Mouse (Mus musculus): ENCODE measurements at regions not wholly inside any gene's neighbourhood (a gene's known extent, or its start where the extent isn't known, plus 50 kb on each side); places are given as distances from the start of the nearest gene placed in this dataset.

DNA sequence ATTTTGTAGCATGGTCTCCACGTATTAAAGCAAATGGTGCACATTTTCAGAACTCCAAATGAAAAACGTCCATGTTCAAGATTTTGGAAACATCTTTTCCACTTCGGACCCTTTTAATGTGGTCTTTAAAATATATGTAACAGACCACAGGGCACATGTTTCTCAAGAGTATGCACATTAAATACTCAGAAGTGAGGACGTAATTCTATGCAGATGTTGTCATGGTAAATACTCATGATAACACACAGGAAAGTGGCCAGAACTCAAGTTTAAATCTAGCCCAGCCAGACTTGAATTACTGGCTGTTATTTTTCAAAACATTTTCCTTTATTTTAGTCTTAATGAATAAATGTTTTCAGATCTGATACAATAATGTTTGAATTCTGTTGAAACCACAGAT is 719.7 kb downstream of the Ttll7 start:
- Histone ChIP-seq H3K79me2 (ENCODE audit: control insufficient read depth, insufficient read depth) (no peaks in the 10 kb centered on the region), H3K4me3 (no peak overlapping the region), H3K4me2 (ENCODE audit: low read depth) (no peak overlapping the region), H3ac (ENCODE audit: control insufficient read depth, insufficient read length) (no peak overlapping the region), H3K36me3 (ENCODE audit: control insufficient read depth, insufficient read depth) (no peaks in the 10 kb centered on the region), H3K27me3 (ENCODE audit: control insufficient read depth, insufficient read depth, insufficient read length) (no peaks in the 10 kb centered on the region)
- TF ChIP-seq MYOD1 (IDR thresholded peaks at IDR 0.05; ENCODE audit: control insufficient read depth in 1 of 3, insufficient read length in 2 of 3, low read depth in 2 of 3) (no peak), TCF12 (IDR thresholded peaks at IDR 0.05; ENCODE audit: insufficient read depth, poor library complexity, severe bottlenecking) (no peak), POLR2A (IDR thresholded peaks at IDR 0.05; ENCODE audit: insufficient read length, low read depth) (no peak), USF1 (IDR thresholded peaks at IDR 0.05; ENCODE audit: low read depth) (no peak), REST (IDR thresholded peaks at IDR 0.05; ENCODE audit: insufficient read depth, insufficient read length) (no peak), POLR2AphosphoS2 (IDR thresholded peaks at IDR 0.05; ENCODE audit: insufficient read length, low read depth) (no peak), E2F4 (IDR thresholded peaks at IDR 0.05; ENCODE audit: insufficient read depth) (no peak), SRF (IDR thresholded peaks at IDR 0.05; ENCODE audit: control insufficient read depth, insufficient read length, low read depth) (no peak), MAX (IDR thresholded peaks at IDR 0.05; ENCODE audit: low read depth) (no peak), MYOG (IDR thresholded peaks at IDR 0.05; ENCODE audit: control insufficient read depth in 1 of 3, insufficient read depth in 1 of 3, insufficient read length in 2 of 3, low read depth in 2 of 3) (no peak)

- Histone ChIP-seq H3K4me3 (no peak overlapping the region), H3K4me2 (ENCODE audit: low read depth) (no peak overlapping the region), H3K36me3 (ENCODE audit: control insufficient read depth, insufficient read depth) (no peaks in the 10 kb centered on the region), H3K79me2 (ENCODE audit: control insufficient read depth, insufficient read depth) (no peaks in the 10 kb centered on the region), H3K27me3 (ENCODE audit: control insufficient read depth, insufficient read depth, insufficient read length) (no peaks in the 10 kb centered on the region), H3ac (ENCODE audit: control insufficient read depth, insufficient read length) (no peak overlapping the region)
- TF ChIP-seq MYOG (IDR thresholded peaks at IDR 0.05; ENCODE audit: control insufficient read depth in 1 of 3, insufficient read depth in 1 of 3, insufficient read length in 2 of 3, low read depth in 2 of 3), result no peak
- no peak for TF ChIP-seq SRF (IDR thresholded peaks at IDR 0.05; ENCODE audit: control insufficient read depth, insufficient read length, low read depth)
- no peak for TF ChIP-seq E2F4 (IDR thresholded peaks at IDR 0.05; ENCODE audit: insufficient read depth)
- TF ChIP-seq POLR2A (IDR thresholded peaks at IDR 0.05; ENCODE audit: insufficient read length, low read depth), result no peak
- no peak for TF ChIP-seq POLR2AphosphoS2 (IDR thresholded peaks at IDR 0.05; ENCODE audit: insufficient read length, low read depth)
- TF ChIP-seq USF1 (IDR thresholded peaks at IDR 0.05; ENCODE audit: low read depth), result no peak
- TF ChIP-seq CEBPB (IDR thresholded peaks at IDR 0.05; ENCODE audit: insufficient read depth, poor library complexity, severe bottlenecking), result no peak
- TF ChIP-seq MAX (IDR thresholded peaks at IDR 0.05; ENCODE audit: low read depth), result no peak
- no peak for TF ChIP-seq MYOD1 (IDR thresholded peaks at IDR 0.05; ENCODE audit: control insufficient read depth in 1 of 3, insufficient read length in 2 of 3, low read depth in 2 of 3)
Measured at GRCm38 (mm10) chr3:147545329-147546006, 693.3 kb downstream of the Ttll7 start.

DNA sequence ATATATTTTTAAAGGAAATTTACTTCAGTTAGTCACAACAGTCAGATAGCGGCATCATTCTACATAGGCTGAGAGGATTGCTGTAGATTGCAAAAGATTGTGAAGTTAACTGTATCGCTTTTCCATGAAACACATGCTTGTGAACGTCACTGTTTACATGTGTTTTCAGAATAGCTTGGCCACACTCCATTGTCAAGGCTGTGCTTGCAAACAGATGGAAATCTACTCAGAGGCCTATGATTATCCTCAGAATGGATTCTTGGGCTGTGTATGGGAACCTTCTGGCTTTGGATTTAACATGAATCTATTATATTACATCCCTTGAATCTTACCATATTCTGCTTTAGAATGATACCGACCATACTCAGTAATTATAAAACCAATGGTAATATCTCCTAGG is 690.1 kb downstream of the Ttll7 start:
- TF ChIP-seq POLR2AphosphoS2 (IDR thresholded peaks at IDR 0.05; ENCODE audit: insufficient read length, low read depth), result no peak
- Histone ChIP-seq H3K79me2 (ENCODE audit: control insufficient read depth, insufficient read depth) (no peaks in the 10 kb centered on the region), H3K27me3 (ENCODE audit: control insufficient read depth, insufficient read depth, insufficient read length) (no peaks in the 10 kb centered on the region), H3K36me3 (ENCODE audit: control insufficient read depth, insufficient read depth) (no peaks in the 10 kb centered on the region), H3ac (ENCODE audit: control insufficient read depth, insufficient read length) (no peak overlapping the region), H3K4me3 (no peak overlapping the region), H3K4me2 (ENCODE audit: low read depth) (no peak overlapping the region)

DNA sequence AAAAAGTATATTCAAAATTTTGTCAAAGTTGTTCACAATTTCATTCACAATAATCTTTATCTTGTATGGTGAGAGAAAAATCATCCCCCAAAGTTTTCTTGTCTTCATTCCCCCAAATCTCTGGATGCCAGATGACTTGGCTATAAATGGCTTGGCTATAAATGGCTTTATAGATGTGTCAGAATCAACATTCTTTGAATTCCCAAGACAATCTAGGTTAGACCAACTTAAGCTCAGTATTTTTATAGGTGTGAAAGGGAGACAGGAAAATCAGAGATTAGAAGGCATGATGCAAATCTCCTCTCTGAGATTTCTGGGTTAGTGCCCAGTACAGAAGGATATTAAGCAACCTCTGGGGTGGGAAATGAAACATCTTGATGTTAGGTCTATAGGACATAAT is 685.4 kb downstream of the Ttll7 start:
- TF ChIP-seq MYOD1 (IDR thresholded peaks at IDR 0.05; ENCODE audit: control insufficient read depth in 1 of 3, insufficient read length in 2 of 3, low read depth in 2 of 3) (no peak), SRF (IDR thresholded peaks at IDR 0.05; ENCODE audit: control insufficient read depth, insufficient read length, low read depth) (no peak), POLR2A (IDR thresholded peaks at IDR 0.05; ENCODE audit: insufficient read length, low read depth) (no peak), CEBPB (IDR thresholded peaks at IDR 0.05; ENCODE audit: insufficient read depth, poor library complexity, severe bottlenecking) (no peak), USF1 (IDR thresholded peaks at IDR 0.05; ENCODE audit: low read depth) (no peak), TCF12 (IDR thresholded peaks at IDR 0.05; ENCODE audit: insufficient read depth, poor library complexity, severe bottlenecking) (no peak)
- Histone ChIP-seq H3K4me3 (no peak overlapping the region), H3K27me3 (ENCODE audit: control insufficient read depth, insufficient read depth, insufficient read length) (no peaks in the 10 kb centered on the region), H3K79me2 (ENCODE audit: control insufficient read depth, insufficient read depth) (no peaks in the 10 kb centered on the region), H3K4me2 (ENCODE audit: low read depth) (no peak overlapping the region), H3K36me3 (ENCODE audit: control insufficient read depth, insufficient read depth) (no peaks in the 10 kb centered on the region), H3ac (ENCODE audit: control insufficient read depth, insufficient read length) (no peak overlapping the region)

GRCm38 (mm10) chr3:147532196-147532595 is 680.0 kb downstream of the Ttll7 start:
- no peaks in the 10 kb centered on the region for H3K79me2 ChIP-seq (ENCODE audit: control insufficient read depth, insufficient read depth)
- no peak overlapping the region for H3K4me3 ChIP-seq
- H3K36me3 ChIP-seq (ENCODE audit: control insufficient read depth, insufficient read depth), result no peaks in the 10 kb centered on the region
- no peak overlapping the region for H3ac ChIP-seq (ENCODE audit: control insufficient read depth, insufficient read length)
- no peaks in the 10 kb centered on the region for H3K27me3 ChIP-seq (ENCODE audit: control insufficient read depth, insufficient read depth, insufficient read length)
- TF ChIP-seq TCF12 (IDR thresholded peaks at IDR 0.05; ENCODE audit: insufficient read depth, poor library complexity, severe bottlenecking), result no peak
- TF ChIP-seq POLR2AphosphoS2 (IDR thresholded peaks at IDR 0.05; ENCODE audit: insufficient read length, low read depth), result no peak
- TF ChIP-seq TCF3 (IDR thresholded peaks at IDR 0.05; ENCODE audit: insufficient read length, low read depth), result no peak
- no peak for TF ChIP-seq USF1 (IDR thresholded peaks at IDR 0.05; ENCODE audit: low read depth)
- no peak for TF ChIP-seq POLR2A (IDR thresholded peaks at IDR 0.05; ENCODE audit: insufficient read length, low read depth)
- TF ChIP-seq MYOD1 (IDR thresholded peaks at IDR 0.05; ENCODE audit: control insufficient read depth in 1 of 3, insufficient read length in 2 of 3, low read depth in 2 of 3), result no peak
- TF ChIP-seq MYOG (IDR thresholded peaks at IDR 0.05; ENCODE audit: control insufficient read depth in 1 of 3, insufficient read depth in 1 of 3, insufficient read length in 2 of 3, low read depth in 2 of 3), result no peak
- H3K4me2 ChIP-seq (ENCODE audit: low read depth), result no peak overlapping the region
